Mouse (Mus musculus) heart, embryonic 14.5 days (tissue): ENCODE measurements around the gene Rab28. TPM values are rescaled to one million over a fixed set of nuclear protein-coding genes. Genes with fewer than 3 reads are reported as not detected.
"Not testable (repeated sequence)": the region's sequence is repeated elsewhere in the genome, so short reads cannot be mapped to it uniquely, and the experiment has no call there.

Source experiments
- ATAC-seq: fragments of 200-750 bp; cut with Nextera tagmentation; 2 replicates; pipeline ENCODE4 v1.8.0; 2017; ENCODE audit warnings: low read depth, moderate TSS enrichment; ENCODE audit not compliant: insufficient number of reproducible peaks, insufficient read depth, low FRiP score
- H3K27ac ChIP-seq, 2 experiments: fragments of 200-500 bp in 1 of 2; fragments of 300-500 bp in 1 of 2; sonication (generic) in 1 of 2; replicated peaks in 1 of 2; 2 replicates each; pipeline ENCODE4 v1.5.1; 2012 to 2014; ENCODE audit warnings: low read depth in 2 of 2, low read length in 2 of 2, control low read depth in 1 of 2, mild to moderate bottlenecking in 1 of 2, mixed read lengths in 1 of 2; ENCODE audit not compliant: control insufficient read depth in 1 of 2, insufficient read depth in 1 of 2
- H3K27me3 ChIP-seq: fragments of 300-500 bp; sonication (generic); 2 replicates; pipeline ENCODE4 v1.6.1; 2014; ENCODE audit warnings: mild to moderate bottlenecking, low read length, control low read depth; ENCODE audit not compliant: control insufficient read depth, insufficient read depth
- H3K36me3 ChIP-seq: fragments of 300-500 bp; sonication (generic); 2 replicates; pipeline ENCODE4 v1.6.1; 2014; ENCODE audit warnings: mild to moderate bottlenecking, control low read depth, low read length, mixed read lengths; ENCODE audit not compliant: control insufficient read depth, insufficient read depth
- H3K4me1 ChIP-seq, 2 experiments: fragments of 200-500 bp in 1 of 2; fragments of 300-500 bp in 1 of 2; sonication (generic) in 1 of 2; 2 replicates each; pipeline ENCODE4 v1.6.1; 2012 to 2014; ENCODE audit warnings: low read length in 2 of 2, control low read depth in 1 of 2, mixed read lengths in 1 of 2; ENCODE audit not compliant: control insufficient read depth in 2 of 2, insufficient read depth in 2 of 2
- H3K4me2 ChIP-seq: fragments of 300-500 bp; sonication (generic); 2 replicates; pipeline ENCODE4 v1.6.1; 2014; ENCODE audit warnings: mild to moderate bottlenecking, low read length
- H3K4me3 ChIP-seq, 2 experiments: fragments of 200-500 bp in 1 of 2; fragments of 300-500 bp in 1 of 2; sonication (generic) in 1 of 2; 2 replicates each; pipeline ENCODE4 v1.5.1; 2012 to 2014; ENCODE audit warnings: low read length in 2 of 2, mild to moderate bottlenecking in 2 of 2, control low read depth in 1 of 2, low read depth in 1 of 2, moderate library complexity in 1 of 2; ENCODE audit not compliant: control insufficient read depth in 1 of 2, insufficient read depth in 1 of 2
- H3K9ac ChIP-seq: fragments of 300-500 bp; sonication (generic); 2 replicates; pipeline ENCODE4 v1.6.1; 2014; ENCODE audit warnings: mild to moderate bottlenecking, low read length
- H3K9me3 ChIP-seq: fragments of 300-500 bp; sonication (generic); 2 replicates; pipeline ENCODE4 v1.6.1; 2016; ENCODE audit warnings: low read length, control low read depth; ENCODE audit not compliant: control insufficient read depth
- WGBS: fragments of 180-500 bp; shearing (Covaris S2); extraction: QIAGEN DNeasy Blood & Tissue Kit; methylation state at CpG from one replicate; pipeline ENCODE4 v1.1.7; 2014; 5-methylcytosine and 5-hydroxymethylcytosine counted together
- polyA plus RNA-seq: library from polyadenylated mRNA; unstranded; fragments of >200 nt; fragmentation: Nextera tagmentation; extraction: Ambion mirVana; gene quantifications from 2 replicates; pipeline ENCODE4 v1.2.1, GENCODE M21; 2014

Gene Rab28
- polyA plus RNA-seq, 1 experiment from 2014 or later = 51.0 TPM

- no peaks in the 10 kb centered on the region for H3K27me3 ChIP-seq
- H3K9me3 ChIP-seq = no peaks in the 10 kb centered on the region
- peak overlapping the region; percentile 92 for H3K4me2 ChIP-seq
- no peak overlapping the region for H3K27ac ChIP-seq
- no peak for ATAC-seq
- peaks cover 3 to 5% of the 10 kb centered on the region in 2 experiments; a peak in 2 of 4 replicates for H3K4me1 ChIP-seq
- no peaks in the 10 kb centered on the region for H3K36me3 ChIP-seq
- WGBS = 7% methylated on average over 9 of the region's 9 CpGs
- H3K4me3 ChIP-seq = peak overlapping the region; percentile 72 to 74
- peak overlapping the region; percentile 80 for H3K9ac ChIP-seq
Observed at GRCm38 (mm10) chr5:41706777-41707114, 1.2 kb downstream of the Rab28 start.

GRCm38 (mm10) chr5:41701085-41701484 lies 6.9 kb downstream of the Rab28 start:
- ATAC-seq, H3K4me3 ChIP-seq, H3K4me1 ChIP-seq, H3K27ac ChIP-seq, H3K36me3 ChIP-seq, H3K9me3 ChIP-seq, H3K27me3 ChIP-seq, H3K4me2 ChIP-seq, H3K9ac ChIP-seq: not testable (repeated sequence)
- 76% methylated on average over 4 of the region's 4 CpGs for WGBS

- Histone ChIP-seq H3K4me3 (no peak overlapping the region), H3K27ac (no peak overlapping the region), H3K27me3 (no peaks in the 10 kb centered on the region), H3K9ac (no peak overlapping the region), H3K36me3 (no peaks in the 10 kb centered on the region), H3K4me1 (no peaks in the 10 kb centered on the region), H3K4me2 (no peak overlapping the region), H3K9me3 (no peaks in the 10 kb centered on the region)
- no peak for ATAC-seq
Observed at GRCm38 (mm10) chr5:41697958-41698357, 10.0 kb downstream of the Rab28 start.

DNA sequence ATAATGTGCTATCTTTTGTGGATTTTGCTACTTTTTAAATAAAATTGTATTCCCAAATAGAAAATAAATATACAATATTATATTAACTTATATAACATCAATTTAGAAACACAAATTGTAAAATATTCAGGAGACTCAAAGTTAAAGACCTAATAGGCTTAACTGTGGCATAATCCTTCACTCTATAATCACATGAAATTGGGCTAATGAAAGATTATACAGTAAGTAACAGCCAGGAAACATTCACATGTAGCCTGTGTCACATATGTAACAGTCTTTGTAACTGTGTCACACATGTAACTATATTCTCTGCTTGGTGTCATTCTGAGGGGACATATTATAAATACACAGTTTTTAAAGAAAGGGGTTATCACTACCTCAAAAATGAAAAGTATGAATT lies 22.9 kb downstream of the Rab28 start:
- no peak overlapping the region for H3K27ac ChIP-seq
- ATAC-seq = no peak

DNA sequence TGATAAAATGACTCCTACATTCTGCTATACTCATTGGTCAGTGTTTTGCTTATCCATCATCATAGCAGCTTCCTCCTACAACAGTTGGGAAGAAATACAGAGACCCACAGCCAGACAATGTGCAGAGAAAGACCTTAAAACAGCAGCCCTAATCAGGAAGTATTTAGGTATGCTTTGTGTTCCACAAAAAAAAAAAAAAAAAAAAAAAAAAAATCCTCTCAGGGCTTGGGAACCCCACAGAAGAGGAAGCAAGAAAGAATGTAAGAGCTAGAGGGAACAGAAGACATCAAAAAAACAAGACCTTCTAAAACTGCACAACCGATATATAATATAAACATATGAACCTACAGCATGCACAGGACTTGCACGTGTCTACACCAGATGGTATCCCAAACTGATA lies 24.0 kb downstream of the Rab28 start:
- 88% methylated on average over 2 of the region's 2 CpGs for WGBS
- H3K9me3 ChIP-seq = no peaks in the 10 kb centered on the region
- no peak overlapping the region for H3K4me3 ChIP-seq
- H3K9ac ChIP-seq = no peak overlapping the region
- no peak overlapping the region for H3K4me2 ChIP-seq
- H3K36me3 ChIP-seq = peaks cover 11% of the 10 kb centered on the region
- ATAC-seq = no peak
- H3K27ac ChIP-seq = no peak overlapping the region
- no peaks in the 10 kb centered on the region for H3K4me1 ChIP-seq
- no peaks in the 10 kb centered on the region for H3K27me3 ChIP-seq

More for the DNA sequence above, 22.9 kb downstream of the Rab28 start:
- Histone ChIP-seq H3K4me3 (no peak overlapping the region), H3K9ac (no peak overlapping the region), H3K27me3 (no peaks in the 10 kb centered on the region), H3K4me1 (no peaks in the 10 kb centered on the region), H3K9me3 (no peaks in the 10 kb centered on the region), H3K36me3 (peaks cover 11% of the 10 kb centered on the region), H3K4me2 (no peak overlapping the region)

DNA sequence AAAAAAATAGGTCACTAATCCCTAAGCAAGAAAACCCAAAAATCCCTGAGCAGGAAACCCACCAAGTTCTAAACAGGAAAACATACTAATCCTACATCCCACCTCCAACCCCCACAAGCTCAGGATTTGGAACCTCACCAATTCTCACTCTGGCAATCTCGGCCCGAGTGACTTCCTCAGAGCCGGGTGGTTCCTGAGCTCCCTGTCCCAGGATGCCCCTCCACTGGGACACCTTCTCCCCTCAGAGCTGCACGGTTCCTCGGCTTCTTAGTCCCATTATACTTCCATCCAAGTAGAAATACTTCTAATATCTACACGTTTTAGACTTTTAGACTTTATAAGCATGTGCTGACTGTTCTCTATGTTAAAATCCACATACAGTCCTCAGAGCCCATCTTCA lies 41.9 kb downstream of the Rab28 start:
- 73% methylated on average over 6 of the region's 6 CpGs for WGBS
- no peak for ATAC-seq
- Histone ChIP-seq H3K4me1 (no peaks in the 10 kb centered on the region), H3K27me3 (no peaks in the 10 kb centered on the region), H3K4me2 (no peak overlapping the region), H3K36me3 (no peaks in the 10 kb centered on the region), H3K4me3 (no peak overlapping the region), H3K9ac (no peak overlapping the region), H3K9me3 (no peaks in the 10 kb centered on the region), H3K27ac (no peak overlapping the region)

- 82% methylated on average over 2 of the region's 2 CpGs for WGBS
- H3K4me3 ChIP-seq = no peak overlapping the region
- no peak for ATAC-seq
Observed at GRCm38 (mm10) chr5:41636793-41637192, 71.2 kb downstream of the Rab28 start.

DNA sequence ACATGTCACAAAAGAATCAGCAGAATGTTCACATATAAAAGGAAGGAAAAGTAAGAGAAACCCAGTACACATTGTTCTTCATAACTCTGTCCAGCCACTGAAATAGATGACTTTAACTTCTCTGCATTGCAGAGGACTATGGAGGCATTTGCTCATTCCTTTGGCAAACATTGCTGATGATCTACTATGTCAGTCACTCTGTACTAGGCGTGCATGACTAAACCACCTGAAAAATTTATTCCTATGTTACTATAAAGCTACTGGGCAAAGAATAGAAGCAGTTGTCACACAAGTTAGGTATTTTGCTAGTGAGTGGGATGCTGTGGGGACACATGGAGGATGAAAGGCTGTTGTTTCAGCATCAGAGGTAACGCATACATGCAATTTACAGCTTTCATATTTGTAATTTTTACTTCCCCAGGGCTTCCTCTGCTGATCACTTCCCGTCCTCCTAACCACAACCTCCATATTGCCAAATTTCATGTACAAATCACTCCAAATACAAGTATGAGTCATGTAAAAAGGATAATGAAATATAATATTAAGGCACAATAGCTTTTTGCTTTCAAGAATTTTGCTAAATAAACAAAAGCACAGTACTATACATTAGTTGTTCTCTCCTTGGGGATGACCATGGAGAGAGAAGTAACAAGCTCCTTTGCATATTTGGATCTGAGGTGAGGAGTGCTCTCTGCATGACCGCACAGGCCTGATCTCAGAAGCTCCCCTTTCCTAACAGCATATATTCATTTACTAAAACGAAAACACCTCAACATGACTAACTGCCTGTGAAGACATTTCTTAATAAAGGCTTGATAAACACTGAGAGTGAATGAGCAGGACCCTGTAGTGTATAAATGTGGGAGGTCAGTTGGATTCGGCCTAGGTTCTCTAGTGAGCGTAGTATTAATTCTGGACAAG lies 80.5 kb downstream of the Rab28 start:
- no peak overlapping the region for H3K4me2 ChIP-seq
- ATAC-seq = no peak
- peaks cover 0 to 2% of the 10 kb centered on the region in 2 experiments; a peak in 2 of 4 replicates for H3K4me1 ChIP-seq
- H3K27me3 ChIP-seq = no peaks in the 10 kb centered on the region
- 0 out of 2 replicates have a peak, but pooled peaks cover 2% of the 10 kb centered on the region for H3K36me3 ChIP-seq
- H3K9me3 ChIP-seq = no peaks in the 10 kb centered on the region
- WGBS = 91% methylated on average over 7 of the region's 7 CpGs
- H3K4me3 ChIP-seq = no peak overlapping the region
- no peak overlapping the region for H3K27ac ChIP-seq
- H3K9ac ChIP-seq = no peak overlapping the region

More at GRCm38 (mm10) chr5:41636793-41637192, 71.2 kb downstream of the Rab28 start:
- 0 out of 2 replicates have a peak, but pooled peaks cover 2% of the 10 kb centered on the region for H3K36me3 ChIP-seq
- H3K27ac ChIP-seq = no peak overlapping the region
- H3K4me1 ChIP-seq = no peaks in the 10 kb centered on the region
- H3K4me2 ChIP-seq = no peak overlapping the region
- no peak overlapping the region for H3K9ac ChIP-seq
- H3K27me3 ChIP-seq = no peaks in the 10 kb centered on the region
- no peaks in the 10 kb centered on the region for H3K9me3 ChIP-seq
